Mouse (Mus musculus) layer of hippocampus, adult 2 months (tissue): ENCODE measurements around the gene Zhx3. TPM values are rescaled to one million over a fixed set of nuclear protein-coding genes. Genes with fewer than 3 reads are reported as not detected.

ENCODE experiments used
- DNase-seq, 2 experiments: peaks; one replicate each; pipeline ENCODE4 v3.0.0; 2022; ENCODE audit warnings: low spot score in 2 of 2
- H3K27ac ChIP-seq: fragments of 200-600 bp; 2 replicates; pipeline ENCODE4 v1.8.1; 2022
- H3K4me3 ChIP-seq: fragments of 200-600 bp; 2 replicates; pipeline ENCODE4 v1.8.1; 2022; ENCODE audit warnings: mild to moderate bottlenecking
- CTCF ChIP-seq: fragments of 200-600 bp; conservative IDR thresholded peaks from 2 replicates; pipeline ENCODE4 v1.8.1; 2022; ENCODE audit warnings: antibody characterized with exemption, mild to moderate bottlenecking, moderate library complexity
- total RNA-seq, 2 experiments: library from RNA; stranded (reverse); gene quantifications; 2 replicates each; pipeline ENCODE4 v1.2.3; 2021

The Zhx3 gene
- total RNA-seq, 2 experiments from 2014 or later: 111 to 116 TPM

GRCm38 (mm10) chr2:160840838-160841237 is 32.0 kb downstream of the Zhx3 start:
- Histone ChIP-seq H3K27ac (peak overlapping the region; percentile 56), H3K4me3 (no peak overlapping the region)
- DNase-seq: no peak
- no peak for TF ChIP-seq CTCF

DNA sequence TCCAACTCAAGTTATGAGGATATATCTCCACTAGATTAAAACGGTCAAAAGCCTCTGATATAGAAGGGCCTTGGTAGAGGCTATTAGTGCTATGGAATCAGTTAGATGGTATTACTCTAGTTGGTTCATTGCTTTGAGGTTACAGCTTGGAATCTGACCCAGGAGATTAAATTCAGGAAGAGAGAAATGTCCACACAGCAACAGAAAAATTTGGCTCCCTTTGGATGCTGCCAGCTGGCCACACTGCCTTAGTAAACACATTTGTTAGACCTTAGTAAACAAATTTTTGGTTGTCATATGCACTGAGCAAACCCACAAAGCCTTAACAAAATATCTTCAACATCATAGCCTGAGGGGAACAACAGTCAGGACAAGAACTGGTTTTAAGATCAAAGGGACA is 62.0 kb downstream of the Zhx3 start:
- Histone ChIP-seq H3K4me3 (no peak overlapping the region), H3K27ac (peak overlapping the region; percentile 56; the same call in 1 of the 2 replicates)
- no peak for DNase-seq
- no peak for TF ChIP-seq CTCF

GRCm38 (mm10) chr2:160810376-160810775 is 62.4 kb downstream of the Zhx3 start:
- no peak for DNase-seq
- no peak for TF ChIP-seq CTCF
- Histone ChIP-seq H3K27ac (peak overlapping the region; percentile 56), H3K4me3 (no peak overlapping the region)

DNA sequence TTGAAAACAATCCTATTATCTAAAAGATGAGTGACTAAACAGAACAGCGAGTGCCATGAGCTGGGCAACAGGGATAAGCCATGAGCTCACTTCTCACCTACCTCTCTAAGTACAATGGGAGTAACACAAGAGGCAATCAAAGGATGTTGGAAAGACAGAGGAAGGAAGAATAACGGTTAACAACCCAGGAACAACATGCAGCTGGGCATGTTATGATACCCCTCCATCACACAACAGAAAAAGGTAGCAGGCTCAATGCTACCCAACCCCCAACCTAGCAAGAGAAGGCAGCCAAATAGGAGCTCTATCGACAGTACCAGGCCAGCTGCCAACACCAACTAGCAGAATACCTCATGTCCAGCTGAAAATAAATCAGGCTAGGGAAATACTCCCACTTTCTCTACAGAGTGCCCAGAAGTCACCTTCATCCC is 66.7 kb downstream of the Zhx3 start:
- Histone ChIP-seq H3K4me3 (no peak overlapping the region), H3K27ac (peak overlapping the region; percentile 89)
- TF ChIP-seq CTCF: no peak
- peak in 1 of 2 experiments; percentile 24 for DNase-seq

- Histone ChIP-seq H3K4me3 (no peak overlapping the region), H3K27ac (peak overlapping the region; percentile 89)
- no peak for DNase-seq
- TF ChIP-seq CTCF: no peak
These were observed 67.8 kb downstream of the Zhx3 start for GRCm38 (mm10) chr2:160804794-160805527.

- TF ChIP-seq CTCF: no peak
- no peak for DNase-seq
- H3K4me3 ChIP-seq: no peak overlapping the region
- H3K27ac ChIP-seq: peak overlapping the region; percentile 89; the same call in 1 of the 2 replicates
These were observed 70.5 kb downstream of the Zhx3 start for GRCm38 (mm10) chr2:160802326-160802725.

- peak overlapping the region; percentile 89; the same call in 1 of the 2 replicates for H3K27ac ChIP-seq
- no peak for TF ChIP-seq CTCF
These were observed 71.8 kb downstream of the Zhx3 start for GRCm38 (mm10) chr2:160800967-160801366.

GRCm38 (mm10) chr2:160798206-160798605 is 74.6 kb downstream of the Zhx3 start:
- no peak for DNase-seq
- TF ChIP-seq CTCF: no peak
- no peak overlapping the region for H3K4me3 ChIP-seq
- H3K27ac ChIP-seq: peak overlapping the region; percentile 85

More at GRCm38 (mm10) chr2:160800967-160801366, 71.8 kb downstream of the Zhx3 start:
- H3K4me3 ChIP-seq: no peak overlapping the region
- no peak for DNase-seq

GRCm38 (mm10) chr2:160796973-160797372 is 75.8 kb downstream of the Zhx3 start:
- Histone ChIP-seq H3K27ac (peak overlapping the region; percentile 85), H3K4me3 (no peak overlapping the region)
- DNase-seq: peak in 1 of 2 experiments; percentile 26
- no peak for TF ChIP-seq CTCF

GRCm38 (mm10) chr2:160793117-160793516 is 79.7 kb downstream of the Zhx3 start:
- no peak overlapping the region for H3K4me3 ChIP-seq

GRCm38 (mm10) chr2:160789741-160790140 is 83.1 kb downstream of the Zhx3 start:
- no peak overlapping the region for H3K4me3 ChIP-seq
- DNase-seq: no peak
- peak overlapping the region; percentile 56; the same call in 1 of the 2 replicates for H3K27ac ChIP-seq
- no peak for TF ChIP-seq CTCF

More at GRCm38 (mm10) chr2:160793117-160793516, 79.7 kb downstream of the Zhx3 start:
- H3K27ac ChIP-seq: peak overlapping the region; percentile 30; the same call in 1 of the 2 replicates
- TF ChIP-seq CTCF: peak; percentile 73
- no peak for DNase-seq

GRCm38 (mm10) chr2:160789046-160789445 is 83.8 kb downstream of the Zhx3 start:
- DNase-seq: no peak
- H3K4me3 ChIP-seq: no peak overlapping the region
- no peak for TF ChIP-seq CTCF
- peak overlapping the region; percentile 56; the same call in 1 of the 2 replicates for H3K27ac ChIP-seq

- Histone ChIP-seq H3K4me3 (no peak overlapping the region), H3K27ac (peak overlapping the region; percentile 93)
- DNase-seq: peak in 1 of 2 experiments; percentile 73
- TF ChIP-seq CTCF: no peak
These were observed 86.5 kb downstream of the Zhx3 start for GRCm38 (mm10) chr2:160786333-160786732.

DNA sequence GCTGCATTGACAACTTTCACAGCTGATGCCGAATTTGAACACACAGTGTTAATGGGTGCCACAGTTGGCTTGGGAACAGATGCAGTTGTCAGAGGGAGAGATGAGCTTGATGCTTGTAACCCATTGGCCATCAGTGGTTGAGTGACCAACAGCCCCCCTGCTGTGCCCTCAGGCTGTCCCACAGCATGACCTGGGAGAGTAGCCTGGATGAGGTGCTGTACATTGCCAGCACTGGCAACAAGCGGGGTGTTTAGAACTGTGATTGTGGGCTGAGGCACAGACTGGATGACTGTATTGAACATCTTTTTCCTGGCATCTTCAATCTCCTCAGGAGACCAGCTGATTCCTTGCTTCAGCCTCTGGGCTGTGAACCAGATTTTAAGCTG is 92.0 kb downstream of the Zhx3 start:
- DNase-seq: no peak
- H3K4me3 ChIP-seq: no peak overlapping the region
- TF ChIP-seq CTCF: no peak
- peak overlapping the region; percentile 52; the same call in 1 of the 2 replicates for H3K27ac ChIP-seq
